Mouse (Mus musculus) gastrocnemius, adult 2 months (tissue): Measurements from ENCODE around the gene Tmem178. TPM values are rescaled to one million over a fixed set of nuclear protein-coding genes. Genes with fewer than 3 reads are reported as not detected.
"Not testable (repeated sequence)": the region's sequence is repeated elsewhere in the genome, so short reads cannot be mapped to it uniquely, and the experiment has no call there.

Experiments used
- DNase-seq: peaks from one replicate; pipeline ENCODE4 v3.0.0; 2022
- H3K27ac ChIP-seq: fragments of 200-600 bp; 2 replicates; pipeline ENCODE4 v1.8.1; 2022; ENCODE audit warnings: mild to moderate bottlenecking
- H3K4me3 ChIP-seq: fragments of 200-600 bp; 2 replicates; pipeline ENCODE4 v1.8.1; 2022; ENCODE audit warnings: mild to moderate bottlenecking, moderate library complexity
- CTCF ChIP-seq: fragments of 200-600 bp; IDR thresholded peaks from 2 replicates; pipeline ENCODE4 v1.8.1; 2022; ENCODE audit warnings: antibody characterized with exemption, mild to moderate bottlenecking, moderate library complexity
- intact Hi-C: fragments of 180-260 bp; cut with DNase I; formaldehyde crosslinking; loops from one replicate; pipeline ENCODE4 v1.15.1; 2025
- total RNA-seq, 2 experiments: library from RNA; stranded (reverse); gene quantifications; 2 replicates each; pipeline ENCODE4 v1.2.3; 2021

Gene Tmem178
- total RNA-seq, 2 experiments from 2014 or later = 0.25 to 0.28 TPM

- DNase-seq = no peak
- Histone ChIP-seq H3K4me3 (no peak overlapping the region), H3K27ac (no peak overlapping the region)
- intact Hi-C loops = no loop called here
- no peak for TF ChIP-seq CTCF
Measured at GRCm38 (mm10) chr17:80925554-80925953, 18.9 kb upstream of the Tmem178 start.

DNA sequence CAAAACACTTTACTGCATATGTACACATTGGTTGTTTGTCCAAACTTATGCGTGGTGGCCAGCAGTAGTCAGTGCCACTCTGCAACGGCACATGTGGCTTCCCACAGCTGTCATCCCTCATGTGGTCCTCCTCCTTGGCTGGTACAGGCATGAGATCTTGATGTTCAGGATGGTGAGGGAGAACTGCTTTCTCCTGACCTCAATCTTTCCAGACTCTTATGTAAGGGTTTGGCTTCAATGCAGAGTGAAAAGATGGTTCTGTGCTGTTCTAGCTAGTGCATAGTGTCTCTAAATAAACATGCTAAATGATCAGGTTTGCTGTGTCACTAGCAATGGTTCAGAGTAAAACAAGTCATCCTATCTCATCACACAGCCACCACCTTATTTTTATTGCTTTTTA lies 17.3 kb upstream of the Tmem178 start:
- Histone ChIP-seq H3K4me3 (no peak overlapping the region), H3K27ac (no peak overlapping the region)
- TF ChIP-seq CTCF = no peak
- intact Hi-C loops = no loop called here
- DNase-seq = no peak

DNA sequence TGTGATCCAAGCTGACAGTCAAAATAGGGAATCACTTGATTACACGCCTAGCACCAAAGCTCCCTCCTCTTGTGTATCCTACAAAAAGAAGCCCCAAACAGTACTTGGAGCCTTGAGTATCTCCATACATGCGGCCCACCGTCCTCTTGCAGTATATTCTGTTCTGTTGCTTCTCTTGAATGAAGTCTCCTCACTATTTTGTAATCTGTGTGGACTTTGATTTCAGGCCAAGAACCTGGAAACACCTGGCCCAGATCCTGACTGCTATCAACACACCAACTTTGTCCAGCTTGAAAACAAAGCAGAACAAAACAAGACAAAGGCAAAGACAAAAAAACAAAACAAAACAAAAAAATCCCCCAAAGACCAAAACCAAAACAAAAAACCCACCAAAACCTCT lies 11.7 kb upstream of the Tmem178 start:
- TF ChIP-seq CTCF = no peak
- Histone ChIP-seq H3K27ac (peak overlapping the region; percentile 84), H3K4me3 (peak overlapping the region; percentile 60)
- no peak for DNase-seq
- intact Hi-C loops = no loop called here

- intact Hi-C loops = no loop called here
- peak; percentile 24 for DNase-seq
- no peak for TF ChIP-seq CTCF
- peak overlapping the region; percentile 84 for H3K27ac ChIP-seq
- H3K4me3 ChIP-seq = peak overlapping the region; percentile 60
Measured at GRCm38 (mm10) chr17:80933401-80934029, 10.9 kb upstream of the Tmem178 start.

DNA sequence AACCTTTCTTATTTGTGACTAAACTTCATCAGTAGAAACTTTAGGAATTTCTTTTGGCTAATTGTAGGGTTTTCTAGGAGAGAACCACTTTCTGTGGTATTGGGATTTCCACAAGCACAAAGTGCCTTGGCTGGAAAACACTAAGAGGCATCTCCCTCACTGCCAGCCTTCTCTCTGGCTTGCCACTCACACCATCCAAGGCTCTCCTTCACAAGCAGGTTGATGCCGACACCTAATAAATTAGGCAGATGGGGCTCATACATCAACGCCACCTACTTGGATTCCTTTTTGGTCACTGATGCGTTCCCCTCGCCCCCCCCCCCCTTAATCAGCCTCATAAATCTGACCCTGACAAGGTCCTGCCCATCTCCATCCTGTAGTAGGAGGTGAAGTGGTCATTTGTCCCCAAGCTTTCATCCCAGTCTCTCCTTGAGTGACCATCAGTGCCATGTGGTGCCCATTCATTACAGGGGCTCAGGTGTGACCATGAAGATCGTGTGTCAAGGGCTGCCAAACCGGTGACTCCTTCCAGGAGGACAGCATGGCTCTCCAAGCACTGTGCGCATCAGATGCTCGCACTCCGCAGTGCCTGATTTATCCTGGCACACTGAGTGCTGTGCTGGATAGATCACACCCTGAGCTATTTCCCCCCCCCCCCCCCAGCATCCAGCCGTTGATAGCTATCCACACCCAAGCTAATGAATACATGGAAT lies 8.5 kb upstream of the Tmem178 start:
- no peak for TF ChIP-seq CTCF
- intact Hi-C loops = no loop called here
- peak; percentile 43 for DNase-seq

DNA sequence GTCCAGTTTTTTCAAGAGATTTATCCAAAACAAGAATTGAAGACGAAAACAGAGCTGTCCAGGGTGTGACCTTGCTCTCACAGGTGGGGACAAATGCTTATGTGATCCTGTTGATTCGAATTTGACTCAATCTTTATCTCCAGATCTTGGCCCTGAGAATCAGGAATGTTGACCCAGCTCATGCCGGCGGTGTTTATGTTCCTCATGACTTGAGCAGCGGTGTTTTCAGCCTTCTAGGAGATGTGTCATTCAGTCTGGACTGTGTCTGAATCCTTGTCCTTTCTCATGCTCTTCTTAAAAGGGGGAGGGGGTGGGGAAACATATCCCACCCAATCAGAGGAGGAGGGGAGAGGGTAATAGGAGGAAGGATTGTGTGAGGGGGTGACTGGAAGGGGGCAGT lies 7.9 kb upstream of the Tmem178 start:
- H3K4me3 ChIP-seq = no peak overlapping the region
- no peak for TF ChIP-seq CTCF
- no peak for DNase-seq
- no peak overlapping the region for H3K27ac ChIP-seq
- intact Hi-C loops = no loop called here

More for the DNA sequence above, 8.5 kb upstream of the Tmem178 start:
- no peak overlapping the region for H3K4me3 ChIP-seq
- H3K27ac ChIP-seq = no peak overlapping the region

- TF ChIP-seq CTCF = no peak
- intact Hi-C loops = no loop called here
Measured at GRCm38 (mm10) chr17:80939833-80940232, 4.6 kb upstream of the Tmem178 start.

DNA sequence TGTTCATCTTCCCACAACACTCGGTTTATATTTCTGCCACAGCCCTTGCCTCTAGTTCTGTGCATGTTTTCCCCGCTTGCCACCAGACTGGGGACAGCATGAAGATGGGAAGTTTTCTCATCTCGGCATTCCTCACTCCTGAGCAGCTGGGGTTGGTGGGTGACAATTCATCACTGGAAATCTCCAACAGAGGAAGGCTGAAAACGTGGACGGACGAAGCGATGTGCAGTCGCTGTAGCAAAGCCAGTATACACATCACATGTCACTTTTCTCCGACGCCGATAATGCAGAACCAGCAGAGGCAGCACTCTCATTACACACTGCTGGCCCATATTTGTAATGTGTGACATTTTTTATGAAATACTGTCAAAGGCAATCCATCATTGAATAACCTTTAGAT lies 2.6 kb upstream of the Tmem178 start:
- no peak overlapping the region for H3K4me3 ChIP-seq
- DNase-seq = no peak
- intact Hi-C loops = no loop called here
- no peak for TF ChIP-seq CTCF
- no peak overlapping the region for H3K27ac ChIP-seq

More at GRCm38 (mm10) chr17:80939833-80940232, 4.6 kb upstream of the Tmem178 start:
- no peak for DNase-seq
- H3K4me3 ChIP-seq = no peak overlapping the region
- no peak overlapping the region for H3K27ac ChIP-seq

- no peak for DNase-seq
- H3K27ac ChIP-seq = no peak overlapping the region
- H3K4me3 ChIP-seq = peak overlapping the region; percentile 79
- no peak for TF ChIP-seq CTCF
- intact Hi-C loops = no loop called here
Measured at GRCm38 (mm10) chr17:80943835-80944529, 450 bp upstream of the Tmem178 start.

DNA sequence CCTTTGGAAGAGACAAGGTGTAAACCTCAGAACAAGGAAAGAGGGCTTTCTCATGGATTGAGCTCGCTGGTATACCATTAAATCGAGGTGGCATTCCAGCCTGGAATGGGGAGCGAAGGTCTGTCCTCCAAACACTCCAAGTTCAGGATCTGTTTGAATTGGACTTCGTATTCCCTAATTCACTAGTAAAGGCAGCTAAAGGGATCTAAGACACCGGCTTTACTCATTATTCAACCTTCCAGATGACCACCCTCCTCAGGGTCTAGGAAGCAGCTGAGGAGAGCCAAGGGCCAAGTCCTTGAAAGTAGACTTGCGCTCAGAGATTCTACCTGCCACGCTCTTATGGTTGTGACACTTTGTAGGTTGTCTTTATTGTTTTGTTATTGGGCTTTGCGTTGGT lies 1.1 kb downstream of the Tmem178 start:
- DNase-seq, intact Hi-C loops, H3K27ac ChIP-seq: not testable (repeated sequence)
- peak overlapping the region; percentile 28 for H3K4me3 ChIP-seq

GRCm38 (mm10) chr17:80946091-80946885 lies 1.9 kb downstream of the Tmem178 start:
- H3K4me3 ChIP-seq = no peak overlapping the region
- no peak overlapping the region for H3K27ac ChIP-seq
- DNase-seq = no peak
- no peak for TF ChIP-seq CTCF
- intact Hi-C loops = no loop called here

- no peak for DNase-seq
- H3K27ac ChIP-seq = no peak overlapping the region
- TF ChIP-seq CTCF = no peak
- intact Hi-C loops = no loop called here
- no peak overlapping the region for H3K4me3 ChIP-seq
Measured at GRCm38 (mm10) chr17:80947075-80947960, 2.9 kb downstream of the Tmem178 start.
